Mouse (Mus musculus): ENCODE measurements around the gene Pcsk1n. TPM values are rescaled to one million over a fixed set of nuclear protein-coding genes. Genes with fewer than 3 reads are reported as not detected.
"Not testable (repeated sequence)": the region's sequence is repeated elsewhere in the genome, so short reads cannot be mapped to it uniquely, and the experiment has no call there.

Pcsk1n gene
- total RNA-seq (2018; cell fraction: chromatin; rRNA removed) = not detected
- not detected for total RNA-seq (2018; cell fraction: cytosol; rRNA removed)
- total RNA-seq (2018; cell fraction: nucleus; rRNA removed) = not detected
- polyA plus RNA-seq (2018) = not detected in 3 replicates

- Histone ChIP-seq H3K36me3 (ENCODE audit: inconsistent target) (no peaks in the 10 kb centered on the region), H3K79me2 (ENCODE audit: inconsistent target) (no peaks in the 10 kb centered on the region), H3K4me3 (ENCODE audit: inconsistent target) (no peak within 1 kb of the TSS), H3K27ac (no peak within 1 kb of the TSS)
- 27% methylated on average over 26 of the region's 40 CpGs for WGBS (ENCODE audit: missing documents)
Measured at GRCm38 (mm10) chrX:7919601-7920383, at the start of gene Pcsk1n. TSS of gene Pcsk1n (plus strand) at chrX:7919822.

GRCm38 (mm10) chrX:7869826-7870225 lies 49.8 kb upstream of the Pcsk1n start:
- Histone ChIP-seq H3K36me3 (ENCODE audit: inconsistent target) (no peaks in the 10 kb centered on the region; the same call in 1 of the 2 replicates), H3K27ac (no peak overlapping the region), H3K79me2 (ENCODE audit: inconsistent target) (peaks cover 22% of the 10 kb centered on the region), H3K4me3 (ENCODE audit: inconsistent target) (no peak overlapping the region)
- 68% methylated on average over 3 of the region's 3 CpGs for WGBS (ENCODE audit: missing documents)

GRCm38 (mm10) chrX:7878007-7878419 lies 41.6 kb upstream of the Pcsk1n start, which contains the start of gene Pim2:
TSS of gene Pim2 (plus strand) at chrX:7878262.
- no peaks in the 10 kb centered on the region for H3K79me2 ChIP-seq (ENCODE audit: inconsistent target)
- 20% methylated on average over 38 of the region's 38 CpGs for WGBS (ENCODE audit: missing documents)
- H3K27ac ChIP-seq = no peak within 1 kb of the TSS
- H3K36me3 ChIP-seq (ENCODE audit: inconsistent target) = no peaks in the 10 kb centered on the region
- H3K4me3 ChIP-seq (ENCODE audit: inconsistent target) = peak within 1 kb of the TSS; percentile 31

GRCm38 (mm10) chrX:7878495-7878894 lies 41.1 kb upstream of the Pcsk1n start:
- WGBS (ENCODE audit: missing documents) = 37% methylated on average over 18 of the region's 21 CpGs
- H3K27ac ChIP-seq = no peak overlapping the region
- H3K36me3 ChIP-seq (ENCODE audit: inconsistent target) = no peaks in the 10 kb centered on the region
- peak overlapping the region; percentile 31 for H3K4me3 ChIP-seq (ENCODE audit: inconsistent target)
- no peaks in the 10 kb centered on the region for H3K79me2 ChIP-seq (ENCODE audit: inconsistent target)

- Histone ChIP-seq H3K4me3 (ENCODE audit: inconsistent target) (no peak overlapping the region), H3K36me3 (ENCODE audit: inconsistent target) (no peaks in the 10 kb centered on the region), H3K79me2 (ENCODE audit: inconsistent target) (peaks cover 5% of the 10 kb centered on the region), H3K27ac (no peak overlapping the region)
- 12% methylated on average over 8 of the region's 11 CpGs for WGBS (ENCODE audit: missing documents)
Measured at GRCm38 (mm10) chrX:7879819-7880218, 39.8 kb upstream of the Pcsk1n start.

GRCm38 (mm10) chrX:7883841-7884567 lies 35.6 kb upstream of the Pcsk1n start, which contains the start of gene Slc35a2:
TSS of gene Slc35a2 (plus strand) at chrX:7884028.
- H3K27ac ChIP-seq = peak within 1 kb of the TSS; percentile 59
- 17% methylated on average over 49 of the region's 49 CpGs for WGBS (ENCODE audit: missing documents)
- H3K79me2 ChIP-seq (ENCODE audit: inconsistent target) = peaks cover 19% of the 10 kb centered on the region
- H3K4me3 ChIP-seq (ENCODE audit: inconsistent target) = peak within 1 kb of the TSS; percentile 59
- no peaks in the 10 kb centered on the region for H3K36me3 ChIP-seq (ENCODE audit: inconsistent target)

GRCm38 (mm10) chrX:7898211-7898610 lies 21.4 kb upstream of the Pcsk1n start:
- H3K36me3 ChIP-seq (ENCODE audit: inconsistent target) = no peaks in the 10 kb centered on the region
- peak overlapping the region; percentile 74 for H3K27ac ChIP-seq
- H3K79me2 ChIP-seq (ENCODE audit: inconsistent target) = peaks cover 11% of the 10 kb centered on the region; the same call in 1 of the 2 replicates
- H3K4me3 ChIP-seq (ENCODE audit: inconsistent target) = peak overlapping the region; percentile 51
- 37% methylated on average over 13 of the region's 13 CpGs for WGBS (ENCODE audit: missing documents)

GRCm38 (mm10) chrX:7898880-7899874 lies 20.4 kb upstream of the Pcsk1n start, which contains the start of the genes Pqbp1 and Timm17b:
TSS of gene Pqbp1 (minus strand) at chrX:7899269.
TSS of gene Timm17b (plus strand) at chrX:7899357.
- WGBS (ENCODE audit: missing documents) = 21% methylated on average over 51 of the region's 62 CpGs
- Histone ChIP-seq H3K27ac (peak within 1 kb of the TSS; percentile 74), H3K79me2 (ENCODE audit: inconsistent target) (peaks cover 11% of the 10 kb centered on the region; the same call in 1 of the 2 replicates), H3K36me3 (ENCODE audit: inconsistent target) (no peaks in the 10 kb centered on the region), H3K4me3 (ENCODE audit: inconsistent target) (peak within 1 kb of the TSS; percentile 51)

GRCm38 (mm10) chrX:7904441-7904840 lies 15.2 kb upstream of the Pcsk1n start:
- H3K4me3 ChIP-seq (ENCODE audit: inconsistent target) = no peak overlapping the region
- H3K79me2 ChIP-seq (ENCODE audit: inconsistent target) = no peaks in the 10 kb centered on the region; the same call in 1 of the 2 replicates
- no peak overlapping the region for H3K27ac ChIP-seq
- H3K36me3 ChIP-seq (ENCODE audit: inconsistent target) = no peaks in the 10 kb centered on the region
- WGBS (ENCODE audit: missing documents) = 84% methylated on average over 5 of the region's 5 CpGs

GRCm38 (mm10) chrX:7907735-7908134 lies 11.9 kb upstream of the Pcsk1n start, which contains the start of gene Gm10491:
TSS of gene Gm10491 (minus strand) at chrX:7907835.
- H3K36me3 ChIP-seq (ENCODE audit: inconsistent target) = no peaks in the 10 kb centered on the region
- H3K4me3 ChIP-seq (ENCODE audit: inconsistent target) = no peak within 1 kb of the TSS
- WGBS (ENCODE audit: missing documents) = 87% methylated on average over 4 of the region's 5 CpGs
- H3K79me2 ChIP-seq (ENCODE audit: inconsistent target) = no peaks in the 10 kb centered on the region
- no peak within 1 kb of the TSS for H3K27ac ChIP-seq

- not testable (repeated sequence) for H3K4me3 ChIP-seq (ENCODE audit: inconsistent target); H3K79me2 ChIP-seq (ENCODE audit: inconsistent target); H3K36me3 ChIP-seq (ENCODE audit: inconsistent target); H3K27ac ChIP-seq
- 90% methylated on average over 3 of the region's 4 CpGs for WGBS (ENCODE audit: missing documents)
Measured at GRCm38 (mm10) chrX:7909242-7909641, 10.4 kb upstream of the Pcsk1n start, which contains the start of gene Gm10490. TSS of gene Gm10490 (plus strand) at chrX:7909542.

- H3K27ac ChIP-seq = no peak overlapping the region
- no peak overlapping the region for H3K4me3 ChIP-seq (ENCODE audit: inconsistent target)
- no peaks in the 10 kb centered on the region for H3K36me3 ChIP-seq (ENCODE audit: inconsistent target)
- WGBS (ENCODE audit: missing documents) = 74% methylated on average over 6 of the region's 6 CpGs
- H3K79me2 ChIP-seq (ENCODE audit: inconsistent target) = no peaks in the 10 kb centered on the region
Measured at GRCm38 (mm10) chrX:7910473-7910872, 9.1 kb upstream of the Pcsk1n start.

GRCm38 (mm10) chrX:7915669-7916068 lies 4.0 kb upstream of the Pcsk1n start:
- H3K27ac ChIP-seq; H3K79me2 ChIP-seq (ENCODE audit: inconsistent target); H3K36me3 ChIP-seq (ENCODE audit: inconsistent target); H3K4me3 ChIP-seq (ENCODE audit: inconsistent target): not testable (repeated sequence)
- 0% methylated on average over 2 of the region's 3 CpGs for WGBS (ENCODE audit: missing documents)

GRCm38 (mm10) chrX:7917960-7918359 lies 1.7 kb upstream of the Pcsk1n start:
- H3K27ac ChIP-seq; H3K36me3 ChIP-seq (ENCODE audit: inconsistent target); H3K79me2 ChIP-seq (ENCODE audit: inconsistent target); H3K4me3 ChIP-seq (ENCODE audit: inconsistent target): not testable (repeated sequence)
- WGBS (ENCODE audit: missing documents) = 62% methylated on average over 6 of the region's 6 CpGs

All from macrophage (primary cell).